Mouse (Mus musculus) heart, embryonic 11.5 days (tissue): ENCODE results near the gene Mapt. TPM values are rescaled to one million over a fixed set of nuclear protein-coding genes. Genes with fewer than 3 reads are reported as not detected.
A peak's percentile ranks its signal among the peaks of the same experiment; 100 is the strongest.

Source experiments
- ATAC-seq: fragments of 200-750 bp; cut with Nextera tagmentation; replicated peaks from 2 replicates; pipeline ENCODE4 v1.8.0; 2017; ENCODE audit warnings: moderate library complexity; ENCODE audit not compliant: insufficient number of reproducible peaks, low FRiP score, low TSS enrichment
- H3K27ac ChIP-seq: fragments of 300-500 bp; sonication (generic); 2 replicates; pipeline ENCODE4 v1.5.1; 2014; ENCODE audit warnings: mild to moderate bottlenecking, low read depth, low read length
- H3K27me3 ChIP-seq: fragments of 300-500 bp; sonication (generic); 2 replicates; pipeline ENCODE4 v1.6.1; 2014; ENCODE audit warnings: mild to moderate bottlenecking, low read length, mixed read lengths; ENCODE audit not compliant: control insufficient read depth, insufficient read depth
- H3K36me3 ChIP-seq: fragments of 300-500 bp; sonication (generic); 2 replicates; pipeline ENCODE4 v1.6.1; 2014; ENCODE audit warnings: mild to moderate bottlenecking, low read length, moderate library complexity, mixed read lengths; ENCODE audit not compliant: control insufficient read depth, insufficient read depth
- H3K4me1 ChIP-seq: fragments of 300-500 bp; sonication (generic); 2 replicates; pipeline ENCODE4 v1.6.1; 2014; ENCODE audit warnings: low read length; ENCODE audit not compliant: control insufficient read depth, insufficient read depth
- H3K4me2 ChIP-seq: fragments of 300-500 bp; sonication (generic); 2 replicates; pipeline ENCODE4 v1.6.1; 2014; ENCODE audit warnings: mild to moderate bottlenecking, moderate library complexity
- H3K4me3 ChIP-seq: fragments of 300-500 bp; sonication (generic); 2 replicates; pipeline ENCODE4 v1.5.1; 2014; ENCODE audit warnings: low read depth, low read length
- H3K9ac ChIP-seq: fragments of 300-500 bp; sonication (generic); 2 replicates; pipeline ENCODE4 v1.6.1; 2014; ENCODE audit warnings: mild to moderate bottlenecking, low read depth, low read length, moderate library complexity
- H3K9me3 ChIP-seq: fragments of 300-500 bp; sonication (generic); replicated peaks from 2 replicates; pipeline ENCODE4 v1.6.1; 2016; ENCODE audit warnings: low read length; ENCODE audit not compliant: control insufficient read depth
- WGBS: fragments of 180-500 bp; shearing (Covaris S2); extraction: QIAGEN DNeasy Blood & Tissue Kit; methylation state at CpG from one replicate; pipeline ENCODE4 v1.1.7; 2014; ENCODE audit not compliant: insufficient replicate concordance; 5-methylcytosine and 5-hydroxymethylcytosine counted together
- polyA plus RNA-seq: library from polyadenylated mRNA; unstranded; fragments of >200 nt; fragmentation: Nextera tagmentation; extraction: Ambion mirVana; gene quantifications from 2 replicates; pipeline ENCODE4 v1.2.1, GENCODE M21; 2014

The Mapt gene
- polyA plus RNA-seq, 1 experiment from 2014 or later: 0.43 TPM

GRCm38 (mm10) chr11:104317631-104318030, 86.4 kb downstream of the Mapt start:
- no peaks in the 10 kb centered on the region for H3K36me3 ChIP-seq
- H3K4me1 ChIP-seq: peaks cover 9% of the 10 kb centered on the region
- no peak overlapping the region for H3K27ac ChIP-seq
- WGBS: 68% methylated on average over 3 of the region's 3 CpGs
- H3K27me3 ChIP-seq: no peaks in the 10 kb centered on the region
- H3K9ac ChIP-seq: no peak overlapping the region
- no peaks in the 10 kb centered on the region for H3K9me3 ChIP-seq
- ATAC-seq: no peak
- no peak overlapping the region for H3K4me3 ChIP-seq
- H3K4me2 ChIP-seq: no peak overlapping the region

- Histone ChIP-seq H3K9me3 (no peaks in the 10 kb centered on the region), H3K4me2 (peak overlapping the region; percentile 88), H3K9ac (peak overlapping the region; percentile 76), H3K27me3 (no peaks in the 10 kb centered on the region), H3K4me1 (peaks cover 9% of the 10 kb centered on the region), H3K27ac (peak overlapping the region; percentile 31; the same call in 1 of the 2 replicates), H3K4me3 (peak overlapping the region; percentile 50), H3K36me3 (no peaks in the 10 kb centered on the region)
- under 1% methylated on average over 24 of the region's 24 CpGs for WGBS
- ATAC-seq: peak; percentile 31; the same call in 1 of the 2 replicates
Observed at GRCm38 (mm10) chr11:104318940-104319781, 88.0 kb downstream of the Mapt start.

GRCm38 (mm10) chr11:104320511-104320910, 89.3 kb downstream of the Mapt start:
- peaks cover 9% of the 10 kb centered on the region for H3K4me1 ChIP-seq
- H3K4me3 ChIP-seq: no peak overlapping the region
- ATAC-seq: no peak
- no peaks in the 10 kb centered on the region for H3K27me3 ChIP-seq
- H3K9ac ChIP-seq: no peak overlapping the region
- H3K27ac ChIP-seq: no peak overlapping the region
- WGBS: 49% methylated on average over 5 of the region's 5 CpGs
- no peaks in the 10 kb centered on the region for H3K36me3 ChIP-seq
- H3K9me3 ChIP-seq: no peaks in the 10 kb centered on the region
- H3K4me2 ChIP-seq: no peak overlapping the region

GRCm38 (mm10) chr11:104322142-104322541, 91.0 kb downstream of the Mapt start:
- no peak for ATAC-seq
- H3K27ac ChIP-seq: no peak overlapping the region
- H3K27me3 ChIP-seq: no peaks in the 10 kb centered on the region
- H3K36me3 ChIP-seq: no peaks in the 10 kb centered on the region
- no peak overlapping the region for H3K4me3 ChIP-seq
- H3K9me3 ChIP-seq: no peaks in the 10 kb centered on the region
- H3K9ac ChIP-seq: no peak overlapping the region
- 28% methylated on average over 4 of the region's 4 CpGs for WGBS
- H3K4me1 ChIP-seq: peaks cover 9% of the 10 kb centered on the region
- H3K4me2 ChIP-seq: no peak overlapping the region

GRCm38 (mm10) chr11:104327462-104327861, 96.3 kb downstream of the Mapt start:
- ATAC-seq: no peak
- Histone ChIP-seq H3K9me3 (no peaks in the 10 kb centered on the region), H3K27me3 (no peaks in the 10 kb centered on the region), H3K4me1 (no peaks in the 10 kb centered on the region), H3K36me3 (0 out of 2 replicates have a peak, but pooled peaks cover 3% of the 10 kb centered on the region), H3K4me2 (no peak overlapping the region), H3K4me3 (no peak overlapping the region), H3K27ac (no peak overlapping the region), H3K9ac (no peak overlapping the region)
- 90% methylated on average over 1 of the region's 1 CpGs for WGBS

- no peak for ATAC-seq
- H3K4me1 ChIP-seq: no peaks in the 10 kb centered on the region
Observed at GRCm38 (mm10) chr11:104327946-104328345, 96.8 kb downstream of the Mapt start.

GRCm38 (mm10) chr11:104329185-104329926, 98.2 kb downstream of the Mapt start:
- no peaks in the 10 kb centered on the region for H3K27me3 ChIP-seq
- no peak overlapping the region for H3K9ac ChIP-seq
- no peak overlapping the region for H3K4me3 ChIP-seq
- no peak overlapping the region for H3K27ac ChIP-seq
- H3K9me3 ChIP-seq: no peaks in the 10 kb centered on the region
- peaks cover 8% of the 10 kb centered on the region; the same call in 1 of the 2 replicates for H3K36me3 ChIP-seq
- no peak overlapping the region for H3K4me2 ChIP-seq
- H3K4me1 ChIP-seq: peaks cover 5% of the 10 kb centered on the region
- ATAC-seq: no peak
- 76% methylated on average over 11 of the region's 11 CpGs for WGBS

More at GRCm38 (mm10) chr11:104327946-104328345, 96.8 kb downstream of the Mapt start:
- no peak overlapping the region for H3K9ac ChIP-seq
- 82% methylated on average over 6 of the region's 6 CpGs for WGBS
- H3K27ac ChIP-seq: no peak overlapping the region
- no peaks in the 10 kb centered on the region for H3K27me3 ChIP-seq
- H3K4me2 ChIP-seq: no peak overlapping the region
- H3K9me3 ChIP-seq: no peaks in the 10 kb centered on the region
- H3K4me3 ChIP-seq: no peak overlapping the region
- 0 out of 2 replicates have a peak, but pooled peaks cover 3% of the 10 kb centered on the region for H3K36me3 ChIP-seq

GRCm38 (mm10) chr11:104330151-104330550, 99.0 kb downstream of the Mapt start:
- H3K4me1 ChIP-seq: peaks cover 7% of the 10 kb centered on the region
- H3K4me3 ChIP-seq: no peak overlapping the region
- no peaks in the 10 kb centered on the region for H3K9me3 ChIP-seq
- H3K36me3 ChIP-seq: peaks cover 15% of the 10 kb centered on the region
- H3K27ac ChIP-seq: no peak overlapping the region
- no peak overlapping the region for H3K4me2 ChIP-seq
- no peaks in the 10 kb centered on the region for H3K27me3 ChIP-seq
- no peak for ATAC-seq
- H3K9ac ChIP-seq: no peak overlapping the region
- WGBS: 84% methylated on average over 4 of the region's 4 CpGs
